In the genomic region with DNA sequence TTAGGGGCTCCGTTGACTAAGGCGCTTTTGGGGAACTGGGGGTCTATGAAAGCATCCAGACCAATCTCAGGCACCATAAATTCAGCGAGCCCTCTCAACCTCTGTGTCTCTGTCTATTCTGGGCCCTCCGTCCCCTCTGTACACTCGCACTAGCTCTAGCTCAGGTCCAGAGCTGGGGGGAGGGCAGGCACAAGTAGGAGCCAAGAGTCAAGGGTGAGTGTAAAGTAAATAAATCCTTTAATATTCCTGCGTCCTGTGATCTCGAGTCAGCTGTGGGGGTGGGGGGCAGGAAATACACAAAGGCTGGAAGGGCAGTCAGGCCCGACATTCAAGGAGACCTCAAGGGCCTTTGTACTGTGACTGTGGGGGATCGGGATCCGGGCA, we compare ENCODE assay signal across 8 mouse cellular contexts. TPM values are rescaled to one million over a fixed set of nuclear protein-coding genes. Genes with fewer than 3 reads are reported as not detected.
DNase-seq lines count a peak whose midpoint lies in the region; ATAC-seq and TF ChIP-seq lines count a peak whose summit lies in the region.

No protein-coding gene starts in this region.

- H3K4me2 ChIP-seq in heart, postnatal 0 days (ENCODE audit: low read depth, low read length), result peak overlapping the region; percentile 95
- peak overlapping the region; percentile 64 for H3K4me2 ChIP-seq in liver, embryonic 15.5 days
- peak overlapping the region; percentile 76 for H3K4me2 ChIP-seq in stomach, embryonic 14.5 days (replicated peaks; ENCODE audit: low read depth, low read length)

- H3K9me3 ChIP-seq in megakaryocyte, embryonic 14.5 days, result peaks cover 14% of the 10 kb centered on the region
- H3K9me3 ChIP-seq in heart, postnatal 0 days (replicated peaks; ENCODE audit: control insufficient read depth, low read length), result no peaks in the 10 kb centered on the region
- no peaks in the 10 kb centered on the region for H3K9me3 ChIP-seq in liver, embryonic 15.5 days (replicated peaks)
- H3K9me3 ChIP-seq in stomach, embryonic 14.5 days (ENCODE audit: control insufficient read depth, low read depth, low read length), result no peaks in the 10 kb centered on the region

- peaks cover 50% of the 10 kb centered on the region for H3K4me1 ChIP-seq in megakaryocyte, embryonic 14.5 days
- H3K4me1 ChIP-seq in heart, postnatal 0 days (ENCODE audit: control insufficient read depth, insufficient read depth), result peaks cover 21% of the 10 kb centered on the region
- peaks cover 47% of the 10 kb centered on the region for H3K4me1 ChIP-seq in liver, embryonic 15.5 days (replicated peaks)
- peaks cover 21% of the 10 kb centered on the region for H3K4me1 ChIP-seq in stomach, embryonic 14.5 days (ENCODE audit: control insufficient read depth, insufficient read depth, low read length)

- TF ChIP-seq EP300 in heart, postnatal 0 days (IDR thresholded peaks at IDR 0.05; ENCODE audit: low read depth), result no peak

- no peak overlapping the region for H3K27ac ChIP-seq in heart, postnatal 0 days (ENCODE audit: low read depth)
- no peak overlapping the region for H3K27ac ChIP-seq in liver, embryonic 15.5 days (replicated peaks)
- no peak overlapping the region for H3K27ac ChIP-seq in stomach, embryonic 14.5 days (ENCODE audit: low read length)

- peaks cover 32% of the 10 kb centered on the region for H3K36me3 ChIP-seq in megakaryocyte, embryonic 14.5 days (replicated peaks; ENCODE audit: low read length)
- H3K36me3 ChIP-seq in heart, postnatal 0 days (replicated peaks; ENCODE audit: control insufficient read depth, insufficient read depth, low read length), result 0 out of 2 replicates have a peak, but pooled peaks cover 4% of the 10 kb centered on the region
- no peaks in the 10 kb centered on the region for H3K36me3 ChIP-seq in liver, embryonic 15.5 days (replicated peaks)
- H3K36me3 ChIP-seq in stomach, embryonic 14.5 days (ENCODE audit: control insufficient read depth, insufficient read depth, low read length), result no peaks in the 10 kb centered on the region

- WGBS in heart, postnatal 0 days, result 2% methylated on average over 10 of the region's 10 CpGs
- WGBS in liver, embryonic 15.5 days (ENCODE audit: insufficient replicate concordance), result 8% methylated on average over 10 of the region's 10 CpGs
- 2% methylated on average over 10 of the region's 10 CpGs for WGBS in stomach, embryonic 14.5 days

- peak overlapping the region; percentile 47 for H3K9ac ChIP-seq in heart, postnatal 0 days (replicated peaks; ENCODE audit: low read depth, low read length)
- H3K9ac ChIP-seq in liver, embryonic 15.5 days, result no peak overlapping the region
- 0 out of 2 replicates have a peak overlapping the region, but pooled peaks have one; percentile 15 for H3K9ac ChIP-seq in stomach, embryonic 14.5 days (replicated peaks; ENCODE audit: low read depth, low read length)

- peaks cover 55% of the 10 kb centered on the region for H3K27me3 ChIP-seq in megakaryocyte, embryonic 14.5 days (replicated peaks)
- H3K27me3 ChIP-seq in heart, postnatal 0 days (ENCODE audit: control insufficient read depth, insufficient read depth, low read length), result peaks cover 54% of the 10 kb centered on the region
- H3K27me3 ChIP-seq in liver, embryonic 15.5 days, result peaks cover 97% of the 10 kb centered on the region
- H3K27me3 ChIP-seq in stomach, embryonic 14.5 days (ENCODE audit: control insufficient read depth, insufficient read depth, low read length), result peaks cover 59% of the 10 kb centered on the region

- TF ChIP-seq CTCF in heart, postnatal 0 days (IDR thresholded peaks at IDR 0.05; ENCODE audit: low read depth), result no peak

- ATAC-seq in megakaryocyte, adult 5-6 weeks (ENCODE audit: poor library complexity, severe bottlenecking), result no peak
- 0 out of 2 replicates have a peak, but pooled peaks have one; percentile 16 for ATAC-seq in heart, postnatal 0 days (ENCODE audit: insufficient read depth, low read depth)
- no peak for ATAC-seq in liver, embryonic 15.5 days (ENCODE audit: insufficient read depth)
- ATAC-seq in stomach, embryonic 14.5 days (ENCODE audit: insufficient number of reproducible peaks, insufficient read depth, low FRiP score, low read depth), result no peak

- H3K4me3 ChIP-seq in megakaryocyte, embryonic 14.5 days (replicated peaks), result peak overlapping the region; percentile 89
- H3K4me3 ChIP-seq in heart, postnatal 0 days (ENCODE audit: low read depth, low read length), result peak overlapping the region; percentile 56
- peak overlapping the region; percentile 38 for H3K4me3 ChIP-seq in liver, embryonic 15.5 days (replicated peaks)
- peak overlapping the region; percentile 40 for H3K4me3 ChIP-seq in stomach, embryonic 14.5 days (ENCODE audit: low read depth, low read length)

- DNase-seq in heart, postnatal 0 days (ENCODE audit: low spot score), result no peak
- no peak for DNase-seq in layer of hippocampus, adult 11-12 months (ENCODE audit: low spot score)
- DNase-seq in right cerebral cortex, postnatal 25 days, result no peak
- DNase-seq in spleen, postnatal 4 days (ENCODE audit: low spot score in 2 of 2), result no peak

RNA-seq across cellular contexts. Expression of a gene that starts 0.5 kb away (rescaled TPM):
- 0.73 TPM in 1 of 2 replicates, not detected in the other for polyA plus RNA-seq in megakaryocyte, embryonic 14.5 days (2012; ENCODE audit: insufficient read depth, low replicate concordance)
- 0.22 TPM in 1 of 2 replicates, not detected in the other for total RNA-seq in megakaryocyte, adult 5-6 weeks (2015)
- total RNA-seq in megakaryocyte, adult 5-6 weeks (2017), result not detected in 2 replicates
- total RNA-seq in heart, postnatal 0 days (2014; rRNA removed; ENCODE audit: low replicate concordance), result 2.1 TPM in 1 of 2 replicates, not detected in the other
- 0.34 and 0.43 TPM in 2 replicates for polyA plus RNA-seq in heart, postnatal 0 days (2015; fragmentation: Nextera tagmentation; extraction: Ambion mirVana)
- not detected in 2 replicates for polyA plus RNA-seq in liver, embryonic 15.5 days (2015; fragmentation: Nextera tagmentation; extraction: Ambion mirVana)
- polyA plus RNA-seq in stomach, embryonic 14.5 days (2014; fragmentation: Nextera tagmentation; extraction: Ambion mirVana), result not detected in 2 replicates

RNA-seq across cellular contexts. Expression of a gene that starts 4.6 kb away (rescaled TPM):
- 6.2 and 8.9 TPM in 2 replicates for polyA plus RNA-seq in megakaryocyte, embryonic 14.5 days (2012; ENCODE audit: insufficient read depth, low replicate concordance)
- 4.1 and 6.3 TPM in 2 replicates for total RNA-seq in megakaryocyte, adult 5-6 weeks (2015)
- 3.3 and 3.6 TPM in 2 replicates for total RNA-seq in megakaryocyte, adult 5-6 weeks (2017)
- total RNA-seq in heart, postnatal 0 days (2014; rRNA removed; ENCODE audit: low replicate concordance), result 1.5 and 6.4 TPM in 2 replicates
- polyA plus RNA-seq in heart, postnatal 0 days (2015; fragmentation: Nextera tagmentation; extraction: Ambion mirVana), result 3.6 and 4.3 TPM in 2 replicates
- polyA plus RNA-seq in liver, embryonic 15.5 days (2015; fragmentation: Nextera tagmentation; extraction: Ambion mirVana), result 1.2 and 1.3 TPM in 2 replicates
- polyA plus RNA-seq in stomach, embryonic 14.5 days (2014; fragmentation: Nextera tagmentation; extraction: Ambion mirVana), result 3.0 and 3.1 TPM in 2 replicates

RNA-seq across cellular contexts. Expression of a gene that starts 4.7 kb away (rescaled TPM):
- polyA plus RNA-seq in megakaryocyte, embryonic 14.5 days (2012; ENCODE audit: insufficient read depth, low replicate concordance), result 32.6 and 35.8 TPM in 2 replicates
- 10.6 and 11.1 TPM in 2 replicates for total RNA-seq in megakaryocyte, adult 5-6 weeks (2015)
- total RNA-seq in megakaryocyte, adult 5-6 weeks (2017), result 13.3 and 13.5 TPM in 2 replicates
- 9.0 and 10.4 TPM in 2 replicates for total RNA-seq in heart, postnatal 0 days (2014; rRNA removed; ENCODE audit: low replicate concordance)
- 16.7 and 17.6 TPM in 2 replicates for polyA plus RNA-seq in heart, postnatal 0 days (2015; fragmentation: Nextera tagmentation; extraction: Ambion mirVana)
- polyA plus RNA-seq in liver, embryonic 15.5 days (2015; fragmentation: Nextera tagmentation; extraction: Ambion mirVana), result 14.9 and 15.5 TPM in 2 replicates
- 21.7 and 22.0 TPM in 2 replicates for polyA plus RNA-seq in stomach, embryonic 14.5 days (2014; fragmentation: Nextera tagmentation; extraction: Ambion mirVana)

RNA-seq across cellular contexts. Expression of a gene that starts 6.9 kb away (rescaled TPM):
- polyA plus RNA-seq in megakaryocyte, embryonic 14.5 days (2012; ENCODE audit: insufficient read depth, low replicate concordance), result 0.41 TPM in 1 of 2 replicates, not detected in the other
- total RNA-seq in megakaryocyte, adult 5-6 weeks (2015), result not detected in 2 replicates
- 0.07 TPM in 1 of 2 replicates, not detected in the other for total RNA-seq in megakaryocyte, adult 5-6 weeks (2017)
- total RNA-seq in heart, postnatal 0 days (2014; rRNA removed; ENCODE audit: low replicate concordance), result 6.8 and 13.2 TPM in 2 replicates
- 9.8 and 10.0 TPM in 2 replicates for polyA plus RNA-seq in heart, postnatal 0 days (2015; fragmentation: Nextera tagmentation; extraction: Ambion mirVana)
- 0.22 and 0.30 TPM in 2 replicates for polyA plus RNA-seq in liver, embryonic 15.5 days (2015; fragmentation: Nextera tagmentation; extraction: Ambion mirVana)
- polyA plus RNA-seq in stomach, embryonic 14.5 days (2014; fragmentation: Nextera tagmentation; extraction: Ambion mirVana), result 1.9 and 2.0 TPM in 2 replicates

RNA-seq across cellular contexts. Expression of a gene that starts 14.1 kb away (rescaled TPM):
- polyA plus RNA-seq in megakaryocyte, embryonic 14.5 days (2012; ENCODE audit: insufficient read depth, low replicate concordance), result 4.9 and 14.6 TPM in 2 replicates
- total RNA-seq in megakaryocyte, adult 5-6 weeks (2015), result 0.31 TPM in 1 of 2 replicates, not detected in the other
- 0.15 TPM in 1 of 2 replicates, not detected in the other for total RNA-seq in megakaryocyte, adult 5-6 weeks (2017)
- total RNA-seq in heart, postnatal 0 days (2014; rRNA removed; ENCODE audit: low replicate concordance), result 6.0 and 9.7 TPM in 2 replicates
- polyA plus RNA-seq in heart, postnatal 0 days (2015; fragmentation: Nextera tagmentation; extraction: Ambion mirVana), result 7.3 and 7.7 TPM in 2 replicates
- 2.3 and 2.4 TPM in 2 replicates for polyA plus RNA-seq in liver, embryonic 15.5 days (2015; fragmentation: Nextera tagmentation; extraction: Ambion mirVana)
- polyA plus RNA-seq in stomach, embryonic 14.5 days (2014; fragmentation: Nextera tagmentation; extraction: Ambion mirVana), result 22.7 and 29.4 TPM in 2 replicates

Comparison
In these comparisons a context has a peak if more than half of its experiments do, and no peak if none do; other contexts are left out.
1. H3K4me3 ChIP-seq: peak in every context shown above with its lines; median percentile 89 in megakaryocyte, embryonic 14.5 days; 56 in heart, postnatal 0 days; 40 in stomach, embryonic 14.5 days; 38 in liver, embryonic 15.5 days.